Mouse (Mus musculus): ENCODE measurements around the gene Dennd1a. TPM values are rescaled to one million over a fixed set of nuclear protein-coding genes. Genes with fewer than 3 reads are reported as not detected.

The Dennd1a gene
- polyA plus RNA-seq, 1 experiment from 2014 or later = 10.9 TPM

- no peak overlapping the region for H3K27ac ChIP-seq (replicated peaks; ENCODE audit: low read depth, low read length)
- H3K9me3 ChIP-seq (ENCODE audit: control insufficient read depth, low read length) = no peaks in the 10 kb centered on the region
- DNase-seq (ENCODE audit: low spot score) = no peak
- H3K4me3 ChIP-seq (ENCODE audit: low read depth, low read length) = no peak overlapping the region
- no peaks in the 10 kb centered on the region for H3K27me3 ChIP-seq (replicated peaks; ENCODE audit: control insufficient read depth, insufficient read depth, low read length)
- H3K4me2 ChIP-seq (ENCODE audit: low read depth, low read length) = no peak overlapping the region
- H3K36me3 ChIP-seq (ENCODE audit: control insufficient read depth, insufficient read depth, low read length) = peaks cover 6% of the 10 kb centered on the region; the same call in 1 of the 2 replicates
- H3K9ac ChIP-seq (ENCODE audit: low read depth, low read length) = no peak overlapping the region
- peaks cover 9% of the 10 kb centered on the region for H3K4me1 ChIP-seq (ENCODE audit: control insufficient read depth, insufficient read depth, low read length)
- no peak for ATAC-seq (ENCODE audit: low read depth)
- WGBS = 82% methylated on average over 7 of the region's 7 CpGs
These were observed 448.8 kb downstream of the Dennd1a start for GRCm38 (mm10) chr2:37838202-37838984.

GRCm38 (mm10) chr2:37837542-37837941 lies 449.6 kb downstream of the Dennd1a start:
- H3K4me2 ChIP-seq (ENCODE audit: low read depth, low read length) = no peak overlapping the region
- H3K4me3 ChIP-seq (ENCODE audit: low read depth, low read length) = no peak overlapping the region
- no peaks in the 10 kb centered on the region for H3K27me3 ChIP-seq (replicated peaks; ENCODE audit: control insufficient read depth, insufficient read depth, low read length)
- no peaks in the 10 kb centered on the region for H3K9me3 ChIP-seq (ENCODE audit: control insufficient read depth, low read length)
- H3K4me1 ChIP-seq (ENCODE audit: control insufficient read depth, insufficient read depth, low read length) = peaks cover 7% of the 10 kb centered on the region
- H3K9ac ChIP-seq (ENCODE audit: low read depth, low read length) = no peak overlapping the region
- WGBS = 96% methylated on average over 3 of the region's 3 CpGs
- no peak overlapping the region for H3K27ac ChIP-seq (replicated peaks; ENCODE audit: low read depth, low read length)
- DNase-seq (ENCODE audit: low spot score) (no peak), ATAC-seq (ENCODE audit: low read depth) (no peak)
- H3K36me3 ChIP-seq (ENCODE audit: control insufficient read depth, insufficient read depth, low read length) = peaks cover 6% of the 10 kb centered on the region; the same call in 1 of the 2 replicates

GRCm38 (mm10) chr2:37836926-37837325 lies 450.3 kb downstream of the Dennd1a start:
- Histone ChIP-seq H3K36me3 (ENCODE audit: control insufficient read depth, insufficient read depth, low read length) (peaks cover 6% of the 10 kb centered on the region; the same call in 1 of the 2 replicates), H3K27ac (replicated peaks; ENCODE audit: low read depth, low read length) (no peak overlapping the region), H3K4me3 (ENCODE audit: low read depth, low read length) (no peak overlapping the region), H3K27me3 (replicated peaks; ENCODE audit: control insufficient read depth, insufficient read depth, low read length) (no peaks in the 10 kb centered on the region), H3K4me1 (ENCODE audit: control insufficient read depth, insufficient read depth, low read length) (peaks cover under 1% of the 10 kb centered on the region), H3K9me3 (ENCODE audit: control insufficient read depth, low read length) (no peaks in the 10 kb centered on the region), H3K4me2 (ENCODE audit: low read depth, low read length) (no peak overlapping the region), H3K9ac (ENCODE audit: low read depth, low read length) (no peak overlapping the region)
- no peak for ATAC-seq (ENCODE audit: low read depth)
- no peak for DNase-seq (ENCODE audit: low spot score)
- WGBS = 94% methylated on average over 3 of the region's 3 CpGs

- H3K4me2 ChIP-seq (ENCODE audit: low read depth, low read length) = no peak overlapping the region
- no peak for DNase-seq (ENCODE audit: low spot score)
- 68% methylated on average over 10 of the region's 10 CpGs for WGBS
These were observed 454.9 kb downstream of the Dennd1a start for GRCm38 (mm10) chr2:37832253-37832652.

GRCm38 (mm10) chr2:37829758-37830275 lies 457.4 kb downstream of the Dennd1a start:
- no peak overlapping the region for H3K27ac ChIP-seq (replicated peaks; ENCODE audit: low read depth, low read length)
- no peak overlapping the region for H3K9ac ChIP-seq (ENCODE audit: low read depth, low read length)
- H3K27me3 ChIP-seq (replicated peaks; ENCODE audit: control insufficient read depth, insufficient read depth, low read length) = no peaks in the 10 kb centered on the region
- H3K9me3 ChIP-seq (ENCODE audit: control insufficient read depth, low read length) = no peaks in the 10 kb centered on the region
- WGBS = 58% methylated on average over 8 of the region's 9 CpGs
- H3K36me3 ChIP-seq (ENCODE audit: control insufficient read depth, insufficient read depth, low read length) = no peaks in the 10 kb centered on the region
- DNase-seq (ENCODE audit: low spot score) (peak; percentile 60), ATAC-seq (ENCODE audit: low read depth) (peak; percentile 62)
- H3K4me1 ChIP-seq (ENCODE audit: control insufficient read depth, insufficient read depth, low read length) = peaks cover 4% of the 10 kb centered on the region; the same call in 1 of the 2 replicates
- H3K4me3 ChIP-seq (ENCODE audit: low read depth, low read length) = no peak overlapping the region
- H3K4me2 ChIP-seq (ENCODE audit: low read depth, low read length) = no peak overlapping the region

More at GRCm38 (mm10) chr2:37832253-37832652, 454.9 kb downstream of the Dennd1a start:
- no peak for ATAC-seq (ENCODE audit: low read depth)
- Histone ChIP-seq H3K27me3 (replicated peaks; ENCODE audit: control insufficient read depth, insufficient read depth, low read length) (no peaks in the 10 kb centered on the region), H3K27ac (replicated peaks; ENCODE audit: low read depth, low read length) (no peak overlapping the region), H3K36me3 (ENCODE audit: control insufficient read depth, insufficient read depth, low read length) (no peaks in the 10 kb centered on the region), H3K9ac (ENCODE audit: low read depth, low read length) (no peak overlapping the region), H3K4me1 (ENCODE audit: control insufficient read depth, insufficient read depth, low read length) (peaks cover 4% of the 10 kb centered on the region; the same call in 1 of the 2 replicates), H3K9me3 (ENCODE audit: control insufficient read depth, low read length) (no peaks in the 10 kb centered on the region), H3K4me3 (ENCODE audit: low read depth, low read length) (no peak overlapping the region)

GRCm38 (mm10) chr2:37823826-37824225 lies 463.4 kb downstream of the Dennd1a start:
- Histone ChIP-seq H3K27me3 (replicated peaks; ENCODE audit: control insufficient read depth, insufficient read depth, low read length) (no peaks in the 10 kb centered on the region), H3K9me3 (ENCODE audit: control insufficient read depth, low read length) (no peaks in the 10 kb centered on the region), H3K4me2 (ENCODE audit: low read depth, low read length) (no peak overlapping the region), H3K9ac (ENCODE audit: low read depth, low read length) (no peak overlapping the region), H3K4me1 (ENCODE audit: control insufficient read depth, insufficient read depth, low read length) (0 out of 2 replicates have a peak, but pooled peaks cover 4% of the 10 kb centered on the region), H3K27ac (replicated peaks; ENCODE audit: low read depth, low read length) (no peak overlapping the region), H3K36me3 (ENCODE audit: control insufficient read depth, insufficient read depth, low read length) (no peaks in the 10 kb centered on the region), H3K4me3 (ENCODE audit: low read depth, low read length) (no peak overlapping the region)
- ATAC-seq (ENCODE audit: low read depth) (no peak), DNase-seq (ENCODE audit: low spot score) (no peak)
- WGBS = 84% methylated on average over 2 of the region's 2 CpGs

GRCm38 (mm10) chr2:37822122-37822521 lies 465.1 kb downstream of the Dennd1a start:
- no peaks in the 10 kb centered on the region for H3K36me3 ChIP-seq (ENCODE audit: control insufficient read depth, insufficient read depth, low read length)
- H3K4me2 ChIP-seq (ENCODE audit: low read depth, low read length) = no peak overlapping the region
- no peaks in the 10 kb centered on the region for H3K27me3 ChIP-seq (replicated peaks; ENCODE audit: control insufficient read depth, insufficient read depth, low read length)
- H3K4me3 ChIP-seq (ENCODE audit: low read depth, low read length) = no peak overlapping the region
- H3K9ac ChIP-seq (ENCODE audit: low read depth, low read length) = no peak overlapping the region
- 67% methylated on average over 5 of the region's 5 CpGs for WGBS
- DNase-seq (ENCODE audit: low spot score) (no peak), ATAC-seq (ENCODE audit: low read depth) (no peak)
- 0 out of 2 replicates have a peak, but pooled peaks cover 9% of the 10 kb centered on the region for H3K4me1 ChIP-seq (ENCODE audit: control insufficient read depth, insufficient read depth, low read length)
- no peak overlapping the region for H3K27ac ChIP-seq (replicated peaks; ENCODE audit: low read depth, low read length)
- no peaks in the 10 kb centered on the region for H3K9me3 ChIP-seq (ENCODE audit: control insufficient read depth, low read length)

- peak; percentile 62 for DNase-seq (ENCODE audit: low spot score)
- H3K4me1 ChIP-seq (ENCODE audit: control insufficient read depth, insufficient read depth, low read length) = 0 out of 2 replicates have a peak, but pooled peaks cover 9% of the 10 kb centered on the region
- no peak overlapping the region for H3K9ac ChIP-seq (ENCODE audit: low read depth, low read length)
- 37% methylated on average over 4 of the region's 4 CpGs for WGBS
- H3K9me3 ChIP-seq (ENCODE audit: control insufficient read depth, low read length) = no peaks in the 10 kb centered on the region
- no peaks in the 10 kb centered on the region for H3K36me3 ChIP-seq (ENCODE audit: control insufficient read depth, insufficient read depth, low read length)
- ATAC-seq (ENCODE audit: low read depth) = peak; percentile 51; the same call in 1 of the 2 replicates
- H3K27me3 ChIP-seq (replicated peaks; ENCODE audit: control insufficient read depth, insufficient read depth, low read length) = no peaks in the 10 kb centered on the region
- H3K4me3 ChIP-seq (ENCODE audit: low read depth, low read length) = no peak overlapping the region
- no peak overlapping the region for H3K4me2 ChIP-seq (ENCODE audit: low read depth, low read length)
- no peak overlapping the region for H3K27ac ChIP-seq (replicated peaks; ENCODE audit: low read depth, low read length)
These were observed 467.6 kb downstream of the Dennd1a start for GRCm38 (mm10) chr2:37819526-37820152.
